Comparison of ENCODE assay signal across 8 mouse cellular contexts in genomic region chr14:72709091-72709709, GRCm38 (mm10). TPM values are rescaled to one million over a fixed set of nuclear protein-coding genes. Genes with fewer than 3 reads are reported as not detected.
A peak's percentile ranks its signal among the peaks of the same experiment; 100 is the strongest.
DNase-seq lines count a peak whose midpoint lies in the region; ATAC-seq and TF ChIP-seq lines count a peak whose summit lies in the region.

No protein-coding gene starts in this region.

- DNase-seq in kidney, adult 2 months, result peak; percentile 74
- DNase-seq in kidney, adult 18-20 months, result no peak
- DNase-seq in MN1 (ENCODE audit: low spot score) (peak; percentile 66), adipocyte (ENCODE audit: low spot score) (no peak)
- DNase-seq in embryonic facial prominence, embryonic 10.5 days (ENCODE audit: low spot score), result no peak
- peak; percentile 74 for DNase-seq in liver, postnatal 0 days

- H3K4me2 ChIP-seq in intestine, embryonic 15.5 days (replicated peaks), result peak overlapping the region; percentile 81
- peak overlapping the region; percentile 89 for H3K4me2 ChIP-seq in liver, postnatal 0 days (ENCODE audit: low read depth, low read length)
- H3K4me2 ChIP-seq in neural tube, embryonic 15.5 days, result peak overlapping the region; percentile 67

- no peaks in the 10 kb centered on the region for H3K36me3 ChIP-seq in kidney, adult 2 months (ENCODE audit: control insufficient read depth, insufficient read depth, low read length)
- no peaks in the 10 kb centered on the region for H3K36me3 ChIP-seq in embryonic facial prominence, embryonic 10.5 days (replicated peaks)
- no peaks in the 10 kb centered on the region for H3K36me3 ChIP-seq in intestine, embryonic 15.5 days
- no peaks in the 10 kb centered on the region for H3K36me3 ChIP-seq in liver, postnatal 0 days (replicated peaks; ENCODE audit: insufficient read depth, low read length)
- H3K36me3 ChIP-seq in neural tube, embryonic 15.5 days, result no peaks in the 10 kb centered on the region

- H3K9ac ChIP-seq in intestine, embryonic 15.5 days, result peak overlapping the region; percentile 89
- H3K9ac ChIP-seq in liver, postnatal 0 days (replicated peaks), result peak overlapping the region; percentile 91
- peak overlapping the region; percentile 91 for H3K9ac ChIP-seq in neural tube, embryonic 15.5 days (replicated peaks)

- peak overlapping the region; percentile 99 for H3K4me3 ChIP-seq in kidney, adult 2 months (ENCODE audit: insufficient read depth, low read depth, low read length)
- H3K4me3 ChIP-seq in embryonic facial prominence, embryonic 10.5 days, result peak overlapping the region; percentile 90
- peak overlapping the region; percentile 97 for H3K4me3 ChIP-seq in intestine, embryonic 15.5 days (replicated peaks)
- peak overlapping the region; percentile 85 for H3K4me3 ChIP-seq in liver, postnatal 0 days (ENCODE audit: low read depth, low read length)
- H3K4me3 ChIP-seq in neural tube, embryonic 15.5 days (replicated peaks), result peak overlapping the region; percentile 98

- no peak for TF ChIP-seq POLR2A in kidney, adult 2 months (IDR thresholded peaks at IDR 0.05; ENCODE audit: low read depth, low read length)

- TF ChIP-seq CTCF in kidney, adult 2 months (conservative IDR thresholded peaks at IDR 0.05; ENCODE audit: insufficient read depth, insufficient read length, low read depth, low read length), result no peak
- TF ChIP-seq CTCF in liver, postnatal 0 days (IDR thresholded peaks at IDR 0.05; ENCODE audit: low read depth), result no peak

- peak; percentile 91 for ATAC-seq in intestine, embryonic 15.5 days
- ATAC-seq in liver, postnatal 0 days, result peak; percentile 84
- peak; percentile 81 for ATAC-seq in neural tube, embryonic 15.5 days (ENCODE audit: low FRiP score)

- 1% methylated on average over 70 of the region's 70 CpGs for WGBS in kidney, adult 2 months
- WGBS in embryonic facial prominence, embryonic 10.5 days, result under 1% methylated on average over 70 of the region's 70 CpGs
- under 1% methylated on average over 70 of the region's 70 CpGs for WGBS in intestine, embryonic 15.5 days
- WGBS in liver, postnatal 0 days (ENCODE audit: insufficient replicate concordance), result under 1% methylated on average over 59 of the region's 70 CpGs
- WGBS in neural tube, embryonic 15.5 days, result under 1% methylated on average over 65 of the region's 70 CpGs

- TF ChIP-seq EP300 in liver, postnatal 0 days (IDR thresholded peaks at IDR 0.05; ENCODE audit: low read depth), result no peak

- H3K9me3 ChIP-seq in embryonic facial prominence, embryonic 10.5 days, result no peaks in the 10 kb centered on the region
- H3K9me3 ChIP-seq in intestine, embryonic 15.5 days, result no peaks in the 10 kb centered on the region
- no peaks in the 10 kb centered on the region for H3K9me3 ChIP-seq in liver, postnatal 0 days (ENCODE audit: low read length)
- H3K9me3 ChIP-seq in neural tube, embryonic 15.5 days (replicated peaks), result no peaks in the 10 kb centered on the region

- H3K4me1 ChIP-seq in kidney, adult 2 months (ENCODE audit: control insufficient read depth, insufficient read depth, low read length), result peaks cover 7% of the 10 kb centered on the region
- H3K4me1 ChIP-seq in embryonic facial prominence, embryonic 10.5 days, result peaks cover 10% of the 10 kb centered on the region; the same call in 1 of the 2 replicates
- H3K4me1 ChIP-seq in intestine, embryonic 15.5 days (replicated peaks), result no peaks in the 10 kb centered on the region
- H3K4me1 ChIP-seq in liver, postnatal 0 days (ENCODE audit: insufficient read depth), result 0 out of 2 replicates have a peak, but pooled peaks cover 3% of the 10 kb centered on the region
- H3K4me1 ChIP-seq in neural tube, embryonic 15.5 days, result peaks cover 20% of the 10 kb centered on the region

- no peaks in the 10 kb centered on the region for H3K27me3 ChIP-seq in kidney, adult 2 months (replicated peaks; ENCODE audit: control insufficient read depth, insufficient read depth, low read length)
- H3K27me3 ChIP-seq in embryonic facial prominence, embryonic 10.5 days (replicated peaks; ENCODE audit: low read depth, poor library complexity, severe bottlenecking), result peaks cover 24% of the 10 kb centered on the region
- H3K27me3 ChIP-seq in intestine, embryonic 15.5 days (replicated peaks), result no peaks in the 10 kb centered on the region; the same call in 1 of the 2 replicates
- H3K27me3 ChIP-seq in liver, postnatal 0 days (ENCODE audit: insufficient read depth, low read length), result 0 out of 2 replicates have a peak, but pooled peaks cover 8% of the 10 kb centered on the region
- H3K27me3 ChIP-seq in neural tube, embryonic 15.5 days (replicated peaks), result 0 out of 2 replicates have a peak, but pooled peaks cover 2% of the 10 kb centered on the region

- peak overlapping the region; percentile 89 for H3K27ac ChIP-seq in kidney, adult 2 months (ENCODE audit: insufficient read depth, low read depth, low read length)
- H3K27ac ChIP-seq in embryonic facial prominence, embryonic 10.5 days (replicated peaks), result peak overlapping the region; percentile 92
- peak overlapping the region; percentile 93 for H3K27ac ChIP-seq in intestine, embryonic 15.5 days
- peak overlapping the region; percentile 97 for H3K27ac ChIP-seq in liver, postnatal 0 days (ENCODE audit: low read depth)
- H3K27ac ChIP-seq in neural tube, embryonic 15.5 days (replicated peaks), result peak overlapping the region; percentile 96

RNA-seq across cellular contexts. Expression of gene Fndc3a, which starts 0.6 kb away (rescaled TPM):
- polyA plus RNA-seq in kidney, adult 2 months (2012; rRNA removed), result 43.8 and 48.5 TPM in 2 replicates
- 42.6 and 43.9 TPM in 2 replicates for polyA plus RNA-seq in embryonic facial prominence, embryonic 10.5 days (2016; fragmentation: Nextera tagmentation; extraction: Ambion mirVana)
- 44.5 and 53.3 TPM in 2 replicates for polyA plus RNA-seq in intestine, embryonic 15.5 days (2015; fragmentation: Nextera tagmentation; extraction: Ambion mirVana)
- polyA plus RNA-seq in liver, postnatal 0 days (2015; fragmentation: Nextera tagmentation; extraction: Ambion mirVana), result 11.1 and 11.9 TPM in 2 replicates
- polyA plus RNA-seq in neural tube, embryonic 15.5 days (2015; fragmentation: Nextera tagmentation; extraction: Ambion mirVana), result 53.6 and 57.2 TPM in 2 replicates

Comparison
In these comparisons a context has a peak if more than half of its experiments do, and no peak if none do; other contexts are left out.
1. DNase-seq: peak in kidney, adult 2 months (single experiment), MN1 (single experiment) and liver, postnatal 0 days (single experiment); none in kidney, adult 18-20 months (single experiment), embryonic facial prominence, embryonic 10.5 days (single experiment) and adipocyte (single experiment).
2. Peak in every context shown above with its lines, with median percentiles within 50 percentile points of each other: H3K27ac ChIP-seq, H3K4me3 ChIP-seq, ATAC-seq, H3K4me2 ChIP-seq and H3K9ac ChIP-seq.